8 mouse cellular contexts compared by ENCODE assay signal in genomic region chr17:25880196-25880910, GRCm38 (mm10). TPM values are rescaled to one million over a fixed set of nuclear protein-coding genes. Genes with fewer than 3 reads are reported as not detected.
DNase-seq lines count a peak whose midpoint lies in the region; ATAC-seq lines count a peak whose summit lies in the region.
"Had no signal": no experiment of that assay in that cellular context is flagged by ENCODE, and none has a peak within 500 bp of the region (broad histone marks: within the 10 kb centered on the region; RNA-seq: fewer than 3 reads in every experiment).

Gene Wfikkn1, minus strand, starts transcription at chr17:25880858.

- peak; percentile 7; the same call in 1 of the 2 replicates for ATAC-seq in kidney, embryonic 16.5 days (ENCODE audit: low FRiP score, low TSS enrichment)
- no peak; the same call in 1 of the 2 replicates for ATAC-seq in liver, embryonic 11.5 days (replicated peaks; ENCODE audit: low FRiP score)
- no peak for ATAC-seq in stomach, embryonic 14.5 days (ENCODE audit: insufficient number of reproducible peaks, insufficient read depth, low FRiP score, low read depth)
- no peak for ATAC-seq in intestine, embryonic 16.5 days

- H3K27ac ChIP-seq in kidney, embryonic 16.5 days (ENCODE audit: low read length) = peak within 1 kb of the TSS; percentile 34; the same call in 1 of the 2 replicates
- peak within 1 kb of the TSS; percentile 62 for H3K27ac ChIP-seq in liver, embryonic 11.5 days (ENCODE audit: low read depth, low read length)
- H3K27ac ChIP-seq in stomach, embryonic 14.5 days (ENCODE audit: low read length) = no peak within 1 kb of the TSS
- no peak within 1 kb of the TSS for H3K27ac ChIP-seq in intestine, embryonic 16.5 days (ENCODE audit: low read length)
- H3K27ac ChIP-seq: macrophage had no signal

- 0 out of 2 replicates have a peak within 1 kb of the TSS, but pooled peaks have one; percentile 16 for H3K9ac ChIP-seq in kidney, embryonic 16.5 days (replicated peaks; ENCODE audit: low read length)
- no peak within 1 kb of the TSS for H3K9ac ChIP-seq in liver, embryonic 11.5 days (ENCODE audit: low read depth, low read length)
- H3K9ac ChIP-seq in stomach, embryonic 14.5 days (replicated peaks; ENCODE audit: low read depth, low read length) = 0 out of 2 replicates have a peak within 1 kb of the TSS, but pooled peaks have one; percentile 1
- no peak within 1 kb of the TSS for H3K9ac ChIP-seq in intestine, embryonic 16.5 days (ENCODE audit: low read depth, low read length)

- no peaks in the 10 kb centered on the region for H3K27me3 ChIP-seq in kidney, embryonic 16.5 days (ENCODE audit: insufficient read depth, low read length)
- H3K27me3 ChIP-seq in liver, embryonic 11.5 days (replicated peaks; ENCODE audit: control insufficient read depth, insufficient read depth, low read length) = no peaks in the 10 kb centered on the region
- no peaks in the 10 kb centered on the region for H3K27me3 ChIP-seq in stomach, embryonic 14.5 days (ENCODE audit: control insufficient read depth, insufficient read depth, low read length)
- H3K27me3 ChIP-seq in intestine, embryonic 16.5 days (replicated peaks; ENCODE audit: control insufficient read depth, insufficient read depth, low read length) = no peaks in the 10 kb centered on the region

- H3K4me1 ChIP-seq in kidney, embryonic 16.5 days (ENCODE audit: insufficient read depth, low read length) = peaks cover 36% of the 10 kb centered on the region
- H3K4me1 ChIP-seq in liver, embryonic 11.5 days (replicated peaks; ENCODE audit: control insufficient read depth, insufficient read depth, low read length) = peaks cover 44% of the 10 kb centered on the region
- H3K4me1 ChIP-seq in stomach, embryonic 14.5 days (ENCODE audit: control insufficient read depth, insufficient read depth, low read length) = peaks cover 9% of the 10 kb centered on the region; the same call in 1 of the 2 replicates
- H3K4me1 ChIP-seq in intestine, embryonic 16.5 days (ENCODE audit: control insufficient read depth, insufficient read depth, low read length) = peaks cover 13% of the 10 kb centered on the region

- 31% methylated on average over 5 of the region's 5 CpGs for WGBS in kidney, embryonic 16.5 days
- WGBS in liver, embryonic 11.5 days = 63% methylated on average over 5 of the region's 5 CpGs
- 31% methylated on average over 5 of the region's 5 CpGs for WGBS in stomach, embryonic 14.5 days
- 39% methylated on average over 5 of the region's 5 CpGs for WGBS in intestine, embryonic 16.5 days

- H3K36me3 ChIP-seq in kidney, embryonic 16.5 days (ENCODE audit: insufficient read depth, low read length) = peaks cover 35% of the 10 kb centered on the region
- H3K36me3 ChIP-seq in liver, embryonic 11.5 days (ENCODE audit: control insufficient read depth, insufficient read depth, low read length) = peaks cover 17% of the 10 kb centered on the region
- peaks cover 36% of the 10 kb centered on the region for H3K36me3 ChIP-seq in stomach, embryonic 14.5 days (ENCODE audit: control insufficient read depth, insufficient read depth, low read length)
- peaks cover 14% of the 10 kb centered on the region; the same call in 1 of the 2 replicates for H3K36me3 ChIP-seq in intestine, embryonic 16.5 days (ENCODE audit: control insufficient read depth, insufficient read depth, low read length)

- H3K9me3 ChIP-seq in kidney, embryonic 16.5 days (ENCODE audit: low read length) = no peaks in the 10 kb centered on the region
- H3K9me3 ChIP-seq in liver, embryonic 11.5 days (ENCODE audit: control insufficient read depth, low read length) = no peaks in the 10 kb centered on the region
- no peaks in the 10 kb centered on the region for H3K9me3 ChIP-seq in stomach, embryonic 14.5 days (ENCODE audit: control insufficient read depth, low read depth, low read length)
- no peaks in the 10 kb centered on the region for H3K9me3 ChIP-seq in intestine, embryonic 16.5 days (ENCODE audit: control insufficient read depth, low read length)

- H3K4me3 ChIP-seq in kidney, embryonic 16.5 days (ENCODE audit: low read length) = no peak within 1 kb of the TSS
- H3K4me3 ChIP-seq in liver, embryonic 11.5 days (ENCODE audit: low read depth, low read length) = no peak within 1 kb of the TSS
- no peak within 1 kb of the TSS for H3K4me3 ChIP-seq in stomach, embryonic 14.5 days (ENCODE audit: low read depth, low read length)
- no peak within 1 kb of the TSS for H3K4me3 ChIP-seq in intestine, embryonic 16.5 days (ENCODE audit: low read length)

- no peak for DNase-seq in kidney, postnatal 36 days
- peak; percentile 97 for DNase-seq in fat pad, adult 2 months (ENCODE audit: extremely low read depth, low read depth, low spot score)
- no peak for DNase-seq in liver, embryonic 11.5 days (ENCODE audit: low spot score)
- no peak for DNase-seq in thymus, adult 18-20 months

- H3K4me2 ChIP-seq in kidney, embryonic 16.5 days (replicated peaks; ENCODE audit: low read depth, low read length) = no peak within 1 kb of the TSS
- H3K4me2 ChIP-seq in liver, embryonic 11.5 days = peak within 1 kb of the TSS; percentile 19; the same call in 1 of the 2 replicates
- no peak within 1 kb of the TSS for H3K4me2 ChIP-seq in stomach, embryonic 14.5 days (replicated peaks; ENCODE audit: low read depth, low read length)
- no peak within 1 kb of the TSS for H3K4me2 ChIP-seq in intestine, embryonic 16.5 days (ENCODE audit: low read depth, low read length)

RNA-seq across cellular contexts. Expression of gene Wfikkn1, which starts in this region (rescaled TPM):
- polyA plus RNA-seq in kidney, embryonic 16.5 days (2015; fragmentation: Nextera tagmentation; extraction: Ambion mirVana) = 0.71 and 1.0 TPM in 2 replicates
- polyA plus RNA-seq in liver, embryonic 11.5 days (2014; fragmentation: Nextera tagmentation; extraction: Ambion mirVana) = 2.1 and 2.4 TPM in 2 replicates
- polyA plus RNA-seq in stomach, embryonic 14.5 days (2014; fragmentation: Nextera tagmentation; extraction: Ambion mirVana) = 0.52 and 0.65 TPM in 2 replicates
- 0.16 and 0.55 TPM in 2 replicates for polyA plus RNA-seq in intestine, embryonic 16.5 days (2015; fragmentation: Nextera tagmentation; extraction: Ambion mirVana)

Comparison
In these comparisons a context has a peak if more than half of its experiments do, and no peak if none do; other contexts are left out.
1. H3K27ac ChIP-seq: peak in kidney, embryonic 16.5 days (single experiment) and liver, embryonic 11.5 days (single experiment); none in stomach, embryonic 14.5 days (single experiment) and intestine, embryonic 16.5 days (single experiment).
2. H3K9ac ChIP-seq: peak in kidney, embryonic 16.5 days (single experiment) and stomach, embryonic 14.5 days (single experiment); none in liver, embryonic 11.5 days (single experiment) and intestine, embryonic 16.5 days (single experiment).